Mouse (Mus musculus): Measurements from ENCODE around the gene Tmem59l. TPM values are rescaled to one million over a fixed set of nuclear protein-coding genes. Genes with fewer than 3 reads are reported as not detected.

The Tmem59l gene
- total and polyA plus RNA-seq, 2 experiments from 2014 or later: not detected

- H3K4me1 ChIP-seq (ENCODE audit: control insufficient read depth, insufficient read depth): peaks cover 9% of the 10 kb centered on the region; the same call in 1 of the 2 replicates
- H3K9me3 ChIP-seq (replicated peaks; ENCODE audit: control insufficient read depth, low read length): no peaks in the 10 kb centered on the region
- peaks cover 46% of the 10 kb centered on the region for H3K36me3 ChIP-seq (replicated peaks; ENCODE audit: control insufficient read depth, insufficient read depth, low read length)
- no peak for ATAC-seq (ENCODE audit: insufficient read depth, low read depth)
- no peaks in the 10 kb centered on the region for H3K27me3 ChIP-seq (ENCODE audit: control insufficient read depth, insufficient read depth, low read length)
- WGBS: 63% methylated on average over 5 of the region's 5 CpGs
- H3K4me3 ChIP-seq (ENCODE audit: low read depth, low read length): no peak overlapping the region
- TF ChIP-seq CTCF (IDR thresholded peaks at IDR 0.05; ENCODE audit: low read depth) (no peak), EP300 (IDR thresholded peaks at IDR 0.05; ENCODE audit: low read depth) (no peak)
- H3K27ac ChIP-seq (ENCODE audit: low read depth): no peak overlapping the region
- no peak for DNase-seq (ENCODE audit: low spot score)
- H3K9ac ChIP-seq (replicated peaks; ENCODE audit: low read depth, low read length): no peak overlapping the region
- H3K4me2 ChIP-seq (ENCODE audit: low read depth, low read length): no peak overlapping the region
Observed at GRCm38 (mm10) chr8:70529299-70529698, 42.1 kb upstream of the Tmem59l start.

GRCm38 (mm10) chr8:70528182-70528797 lies 41.1 kb upstream of the Tmem59l start:
- peak overlapping the region; percentile 96 for H3K4me3 ChIP-seq (ENCODE audit: low read depth, low read length)
- 16% methylated on average over 13 of the region's 13 CpGs for WGBS
- TF ChIP-seq EP300 (IDR thresholded peaks at IDR 0.05; ENCODE audit: low read depth) (no peak), CTCF (IDR thresholded peaks at IDR 0.05; ENCODE audit: low read depth) (no peak)
- H3K27ac ChIP-seq (ENCODE audit: low read depth): peak overlapping the region; percentile 86
- H3K9me3 ChIP-seq (replicated peaks; ENCODE audit: control insufficient read depth, low read length): no peaks in the 10 kb centered on the region
- DNase-seq (ENCODE audit: low spot score) (no peak), ATAC-seq (ENCODE audit: insufficient read depth, low read depth) (no peak)
- peak overlapping the region; percentile 78 for H3K4me2 ChIP-seq (ENCODE audit: low read depth, low read length)
- peak overlapping the region; percentile 95 for H3K9ac ChIP-seq (replicated peaks; ENCODE audit: low read depth, low read length)
- peaks cover 12% of the 10 kb centered on the region for H3K4me1 ChIP-seq (ENCODE audit: control insufficient read depth, insufficient read depth)
- peaks cover 36% of the 10 kb centered on the region for H3K36me3 ChIP-seq (replicated peaks; ENCODE audit: control insufficient read depth, insufficient read depth, low read length)
- H3K27me3 ChIP-seq (ENCODE audit: control insufficient read depth, insufficient read depth, low read length): no peaks in the 10 kb centered on the region

GRCm38 (mm10) chr8:70527512-70528181 lies 40.5 kb upstream of the Tmem59l start, which contains the start of the genes Fkbp8 and Kxd1:
Fkbp8 (plus strand) TSS chr8:70527724.
Kxd1 (minus strand) TSS chr8:70527956.
- peak; percentile 90 for ATAC-seq (ENCODE audit: insufficient read depth, low read depth)

GRCm38 (mm10) chr8:70527111-70527511 lies 40.0 kb upstream of the Tmem59l start:
- peak overlapping the region; percentile 96 for H3K4me3 ChIP-seq (ENCODE audit: low read depth, low read length)
- peaks cover 26% of the 10 kb centered on the region for H3K36me3 ChIP-seq (replicated peaks; ENCODE audit: control insufficient read depth, insufficient read depth, low read length)
- no peak for DNase-seq (ENCODE audit: low spot score)
- peak overlapping the region; percentile 95 for H3K9ac ChIP-seq (replicated peaks; ENCODE audit: low read depth, low read length)
- H3K27ac ChIP-seq (ENCODE audit: low read depth): peak overlapping the region; percentile 86
- peaks cover 17% of the 10 kb centered on the region for H3K4me1 ChIP-seq (ENCODE audit: control insufficient read depth, insufficient read depth)
- H3K4me2 ChIP-seq (ENCODE audit: low read depth, low read length): peak overlapping the region; percentile 78
- no peak for ATAC-seq (ENCODE audit: insufficient read depth, low read depth)
- no peaks in the 10 kb centered on the region for H3K9me3 ChIP-seq (replicated peaks; ENCODE audit: control insufficient read depth, low read length)
- no peaks in the 10 kb centered on the region for H3K27me3 ChIP-seq (ENCODE audit: control insufficient read depth, insufficient read depth, low read length)
- 2% methylated on average over 8 of the region's 8 CpGs for WGBS
- TF ChIP-seq EP300 (IDR thresholded peaks at IDR 0.05; ENCODE audit: low read depth) (no peak), CTCF (IDR thresholded peaks at IDR 0.05; ENCODE audit: low read depth) (no peak)

More at GRCm38 (mm10) chr8:70527512-70528181, 40.5 kb upstream of the Tmem59l start, which contains the start of the genes Fkbp8 and Kxd1:
- peak within 1 kb of the TSS; percentile 78 for H3K4me2 ChIP-seq (ENCODE audit: low read depth, low read length)
- peak within 1 kb of the TSS; percentile 95 for H3K9ac ChIP-seq (replicated peaks; ENCODE audit: low read depth, low read length)
- H3K27ac ChIP-seq (ENCODE audit: low read depth): peak within 1 kb of the TSS; percentile 86
- H3K4me3 ChIP-seq (ENCODE audit: low read depth, low read length): peak within 1 kb of the TSS; percentile 96
- H3K4me1 ChIP-seq (ENCODE audit: control insufficient read depth, insufficient read depth): peaks cover 13% of the 10 kb centered on the region
- H3K36me3 ChIP-seq (replicated peaks; ENCODE audit: control insufficient read depth, insufficient read depth, low read length): peaks cover 31% of the 10 kb centered on the region
- H3K27me3 ChIP-seq (ENCODE audit: control insufficient read depth, insufficient read depth, low read length): no peaks in the 10 kb centered on the region
- under 1% methylated on average over 55 of the region's 61 CpGs for WGBS
- DNase-seq (ENCODE audit: low spot score): peak; percentile 92
- H3K9me3 ChIP-seq (replicated peaks; ENCODE audit: control insufficient read depth, low read length): no peaks in the 10 kb centered on the region
- peak; percentile 55; the same call in 1 of the 2 replicates for TF ChIP-seq EP300 (IDR thresholded peaks at IDR 0.05; ENCODE audit: low read depth)
- no peak for TF ChIP-seq CTCF (IDR thresholded peaks at IDR 0.05; ENCODE audit: low read depth)

- Histone ChIP-seq H3K9ac (replicated peaks; ENCODE audit: low read depth, low read length) (peak overlapping the region; percentile 78), H3K4me1 (ENCODE audit: control insufficient read depth, insufficient read depth) (peaks cover 17% of the 10 kb centered on the region; the same call in 1 of the 2 replicates), H3K9me3 (replicated peaks; ENCODE audit: control insufficient read depth, low read length) (no peaks in the 10 kb centered on the region), H3K27me3 (ENCODE audit: control insufficient read depth, insufficient read depth, low read length) (no peaks in the 10 kb centered on the region), H3K36me3 (replicated peaks; ENCODE audit: control insufficient read depth, insufficient read depth, low read length) (peaks cover 20% of the 10 kb centered on the region), H3K27ac (ENCODE audit: low read depth) (peak overlapping the region; percentile 96), H3K4me2 (ENCODE audit: low read depth, low read length) (peak overlapping the region; percentile 93), H3K4me3 (ENCODE audit: low read depth, low read length) (peak overlapping the region; percentile 94)
- WGBS: under 1% methylated on average over 51 of the region's 51 CpGs
- DNase-seq (ENCODE audit: low spot score): peak; percentile 96
- ATAC-seq (ENCODE audit: insufficient read depth, low read depth): peak; percentile 86
- TF ChIP-seq CTCF (IDR thresholded peaks at IDR 0.05; ENCODE audit: low read depth): peak; percentile 77
- TF ChIP-seq EP300 (IDR thresholded peaks at IDR 0.05; ENCODE audit: low read depth): peak; percentile 56
Observed at GRCm38 (mm10) chr8:70522592-70523403, 35.6 kb upstream of the Tmem59l start.
